Mouse (Mus musculus): ENCODE measurements around the gene Atg10.

DNA sequence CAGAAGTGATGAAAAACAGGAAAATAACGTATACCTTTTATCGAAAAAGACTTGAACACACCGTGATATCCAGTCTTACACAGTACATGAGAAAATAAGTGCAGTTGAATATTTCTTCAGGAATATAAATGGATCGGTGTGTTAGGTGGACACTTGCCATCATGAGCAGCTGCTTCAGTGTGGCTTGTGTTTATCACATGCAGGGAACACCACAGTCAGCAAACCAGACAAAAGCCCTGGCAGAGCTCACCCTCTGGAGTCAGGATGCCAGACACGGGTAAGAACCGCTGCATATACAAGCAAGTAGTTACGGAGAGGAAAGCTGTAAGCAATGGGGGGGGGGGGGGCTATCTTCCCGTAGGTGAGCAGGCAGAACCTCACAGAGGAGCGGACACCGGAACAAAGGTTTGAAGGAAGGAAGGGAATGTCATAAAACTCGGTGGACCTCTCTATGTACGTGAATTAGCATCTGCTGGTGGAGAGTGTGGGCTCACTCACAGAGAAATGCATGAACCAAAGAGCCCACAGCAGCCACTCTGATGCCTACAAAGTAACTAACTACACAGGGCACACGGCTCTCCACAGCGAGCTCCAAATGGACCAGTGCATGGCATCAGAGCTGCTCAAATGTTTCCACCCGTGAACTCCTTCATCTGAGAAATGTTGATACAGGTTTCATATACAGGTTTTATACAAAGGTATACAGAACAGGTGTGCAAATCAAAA, 51.8 kb downstream of the Atg10 start:
- no peak for TF ChIP-seq CTCF (conservative IDR thresholded peaks at IDR 0.05; ENCODE audit: low read length)
- no peak for TF ChIP-seq POU5F1 (IDR thresholded peaks at IDR 0.05; ENCODE audit: borderline replicate concordance, low read length)
- TF ChIP-seq NANOG (IDR thresholded peaks at IDR 0.05; ENCODE audit: borderline replicate concordance, low read length) = no peak

Measured in E14TG2a.4 (cell line).